Mouse (Mus musculus) ES-E14 (cell line): ENCODE data around the gene Crlf1.
A peak's percentile ranks its signal among the peaks of the same experiment; 100 is the strongest.

Source experiments
- CHD2 ChIP-seq: IDR thresholded peaks from 2 replicates; pipeline ENCODE4 v1.6.1; 2014; ENCODE audit warnings: mild to moderate bottlenecking, low read depth, low read length, inconsistent platforms
- HCFC1 ChIP-seq: IDR thresholded peaks from 2 replicates; pipeline ENCODE4 v1.6.1; 2012; ENCODE audit warnings: low read length, inconsistent platforms, borderline replicate concordance; ENCODE audit not compliant: insufficient read depth
- MAFK ChIP-seq: IDR thresholded peaks from 2 replicates; pipeline ENCODE4 v1.6.1; 2014; ENCODE audit warnings: mild to moderate bottlenecking, low read depth, low read length, inconsistent platforms; ENCODE audit not compliant: insufficient read depth

- TF ChIP-seq MAFK: no peak
- TF ChIP-seq CHD2: no peak
- peak; percentile 79 for TF ChIP-seq HCFC1
Measured at GRCm38 (mm10) chr8:70510228-70510915, 17.4 kb downstream of the Crlf1 start, which contains the start of gene Uba52.
